Mouse (Mus musculus) lung, postnatal 0 days (tissue): Measurements from ENCODE around the gene Tmco3.

ENCODE experiments used
- CTCF ChIP-seq: IDR thresholded peaks from 2 replicates; pipeline ENCODE4 v1.5.1; 2016; ENCODE audit warnings: antibody characterized with exemption, mild to moderate bottlenecking
- EP300 ChIP-seq: IDR thresholded peaks from 2 replicates; pipeline ENCODE4 v1.6.1; 2016; ENCODE audit warnings: antibody characterized with exemption, mild to moderate bottlenecking, control low read depth

- no peak for TF ChIP-seq CTCF
- TF ChIP-seq EP300 = no peak
Observed at GRCm38 (mm10) chr8:13305459-13305858, 17.5 kb downstream of the Tmco3 start.
